Mouse (Mus musculus) bone marrow, adult 2 months (tissue): ENCODE measurements at regions not wholly inside any gene's neighbourhood (a gene's known extent, or its start where the extent isn't known, plus 50 kb on each side); places are given as distances from the start of the nearest gene placed in this dataset.

Experiments used
- H3K27ac ChIP-seq: fragments of 200-500 bp; 2 replicates; pipeline ENCODE4 v1.5.1; 2012; ENCODE audit warnings: low read depth, mild to moderate bottlenecking, control low read depth, inconsistent platforms, low read length; ENCODE audit not compliant: control insufficient read depth, poor library complexity, insufficient read depth
- H3K4me1 ChIP-seq: fragments of 200-500 bp; 2 replicates; pipeline ENCODE4 v1.6.1; 2011; ENCODE audit warnings: low read length; ENCODE audit not compliant: control insufficient read depth, insufficient read depth
- H3K4me3 ChIP-seq: fragments of 200-500 bp; replicated peaks from 2 replicates; pipeline ENCODE3; 2011; ENCODE audit warnings: mild to moderate bottlenecking, low read depth, low read length, control low read depth; ENCODE audit not compliant: control insufficient read depth
- CTCF ChIP-seq: fragments of 200-500 bp; IDR thresholded peaks from 2 replicates; pipeline ENCODE4 v1.5.1; 2011; ENCODE audit warnings: low read length, control low read depth; ENCODE audit not compliant: control insufficient read depth, insufficient read depth
- POLR2A ChIP-seq: fragments of 200-500 bp; IDR thresholded peaks from 2 replicates; pipeline ENCODE4 v1.6.1; 2011; ENCODE audit warnings: low read depth, mild to moderate bottlenecking, control low read depth, low read length, borderline replicate concordance; ENCODE audit not compliant: control insufficient read depth
- WGBS: fragments of 180-500 bp; shearing (Covaris S2); methylation state at CpG from one replicate; pipeline ENCODE4 v1.1.7; 2018; 5-methylcytosine and 5-hydroxymethylcytosine counted together

DNA sequence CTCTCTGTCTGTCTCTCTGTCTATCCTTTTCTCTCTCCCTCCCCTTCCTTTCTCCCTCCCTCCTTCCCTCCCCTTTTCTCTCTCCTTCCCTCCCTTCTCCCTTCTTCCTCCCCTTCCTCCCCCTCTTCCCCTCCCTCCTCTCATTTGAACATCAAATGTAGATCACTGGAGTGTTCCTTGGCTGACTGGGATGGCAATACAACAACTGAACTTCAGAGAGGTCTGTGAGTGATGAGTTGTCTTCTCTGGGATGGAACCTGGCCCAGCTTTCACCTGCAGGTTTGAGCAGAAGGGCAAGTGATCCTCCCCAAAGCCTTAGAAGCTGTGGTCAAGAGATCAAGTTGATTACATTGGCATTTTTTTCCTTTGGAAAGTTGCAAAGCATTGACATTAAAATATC lies 169.4 kb upstream of the Tut7 start:
- Histone ChIP-seq H3K4me3 (no peak overlapping the region), H3K27ac (no peak overlapping the region), H3K4me1 (no peaks in the 10 kb centered on the region)
- TF ChIP-seq CTCF (no peak), POLR2A (no peak)

DNA sequence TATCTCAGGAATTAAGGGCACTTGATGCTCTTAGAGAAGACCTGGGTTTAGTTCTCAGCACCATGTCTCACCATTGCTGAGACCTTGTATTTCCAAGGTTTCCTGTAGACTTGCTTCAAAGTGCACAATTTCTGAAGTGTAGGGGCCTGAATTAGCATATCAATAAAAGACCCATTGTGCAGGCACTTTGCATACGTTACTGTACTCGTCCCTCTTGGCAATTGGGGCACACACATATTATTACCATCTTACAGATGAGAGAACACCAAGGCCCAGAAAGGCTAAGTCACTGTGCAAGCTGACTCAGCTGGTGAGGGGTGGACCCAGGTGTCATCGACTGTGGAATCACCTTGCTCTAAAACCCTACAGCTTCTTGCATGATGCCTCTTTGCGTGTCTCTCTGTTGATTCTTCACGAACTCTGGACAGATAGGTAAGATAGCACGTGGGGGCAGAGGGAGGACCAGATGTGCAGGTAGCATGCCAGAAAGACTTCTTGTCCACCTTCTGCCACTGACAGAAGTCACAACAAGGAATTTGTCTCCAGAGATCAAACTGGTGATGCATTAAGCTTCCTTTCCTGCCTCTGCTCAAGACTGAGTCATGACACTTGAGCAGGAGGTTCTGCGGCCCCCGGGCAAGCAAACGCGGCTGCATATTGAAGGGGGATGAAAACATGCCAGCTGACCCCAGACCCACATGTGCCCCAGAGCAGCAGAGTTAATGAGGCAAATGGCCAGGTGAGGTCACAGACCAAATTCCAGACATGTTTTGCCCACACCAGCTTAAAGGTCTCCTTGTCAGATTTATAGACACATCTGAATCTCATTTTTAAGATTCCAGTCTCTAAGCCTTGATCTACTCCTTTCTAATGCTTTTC lies 167.7 kb upstream of the Tut7 start:
- Histone ChIP-seq H3K4me1 (no peaks in the 10 kb centered on the region), H3K27ac (no peak overlapping the region), H3K4me3 (no peak overlapping the region)
- no peak for TF ChIP-seq CTCF
- TF ChIP-seq POLR2A = no peak
- 74% methylated on average over 10 of the region's 10 CpGs for WGBS

DNA sequence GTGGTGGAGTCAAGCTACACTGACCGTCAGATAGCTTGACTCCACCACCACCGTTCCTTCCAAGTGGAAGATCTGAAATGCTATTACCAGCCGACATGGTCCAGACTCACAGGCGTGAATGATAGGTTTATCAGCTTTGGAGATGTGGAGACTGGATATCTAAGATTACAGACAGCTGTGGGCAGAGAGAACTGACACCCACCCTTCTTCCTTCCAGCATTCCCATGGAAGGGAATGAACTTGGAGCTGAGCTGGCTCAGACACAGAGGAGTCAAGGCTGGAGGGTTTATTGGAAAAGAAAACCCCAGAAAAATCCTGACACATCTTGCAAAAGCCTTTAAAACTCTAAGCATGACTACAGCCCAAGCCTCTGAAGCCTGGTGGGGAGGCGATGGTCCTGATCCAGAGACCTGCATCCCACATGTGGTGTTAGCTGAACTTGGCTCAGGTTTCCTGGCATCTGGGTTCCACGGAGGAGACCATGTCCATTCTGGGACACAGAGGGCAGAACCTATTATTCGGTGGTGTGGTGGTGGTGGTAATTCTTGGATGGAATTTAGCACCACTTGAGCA lies 165.5 kb upstream of the Tut7 start:
- TF ChIP-seq POLR2A (no peak), CTCF (no peak)
- 78% methylated on average over 7 of the region's 7 CpGs for whole genome bisulfite sequencing

DNA sequence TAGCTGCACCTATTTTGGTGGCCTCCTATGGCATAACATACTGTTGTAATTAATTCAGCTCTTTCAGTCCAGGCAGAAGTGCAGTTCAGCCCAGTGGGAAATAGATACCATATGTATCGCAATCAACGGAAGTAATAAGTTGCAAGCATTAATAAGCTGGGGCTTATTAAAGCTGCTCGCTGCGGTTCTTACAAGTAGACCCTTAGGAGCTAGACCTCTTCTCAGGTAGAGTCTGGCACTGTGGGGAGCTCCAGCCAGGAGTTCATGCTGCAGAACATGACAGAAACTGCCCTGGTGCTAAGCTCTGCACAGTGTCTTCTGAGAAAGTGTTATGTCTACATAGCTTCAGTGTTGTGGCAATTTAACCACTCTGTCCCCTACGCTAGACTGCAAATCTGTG lies 153.5 kb upstream of the Tut7 start:
- H3K4me1 ChIP-seq = no peaks in the 10 kb centered on the region
- H3K27ac ChIP-seq = no peak overlapping the region
- no peak overlapping the region for H3K4me3 ChIP-seq
- TF ChIP-seq CTCF (no peak), POLR2A (no peak)
- 90% methylated on average over 5 of the region's 5 CpGs for WGBS

More for the DNA sequence above, 165.5 kb upstream of the Tut7 start:
- Histone ChIP-seq H3K4me1 (no peaks in the 10 kb centered on the region), H3K4me3 (no peak overlapping the region), H3K27ac (no peak overlapping the region)

DNA sequence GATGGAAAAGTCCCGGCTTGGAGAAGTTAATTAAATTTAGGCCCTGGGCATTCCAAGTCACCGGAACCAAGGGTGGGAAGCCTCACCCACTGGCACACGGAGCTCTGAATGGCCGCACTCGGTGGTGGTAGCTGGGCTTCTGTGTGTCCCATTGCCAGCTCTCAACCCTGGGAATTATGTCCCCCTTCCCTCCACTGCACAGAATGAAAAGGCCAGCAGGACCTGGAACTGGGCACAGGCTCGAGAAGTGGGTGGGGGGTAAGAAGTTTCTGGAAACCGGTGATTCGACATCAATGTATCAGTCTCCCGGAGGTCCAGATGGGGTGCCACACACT lies 149.1 kb upstream of the Tut7 start:
- 68% methylated on average over 9 of the region's 9 CpGs for WGBS
- TF ChIP-seq POLR2A = no peak
- TF ChIP-seq CTCF = no peak
- H3K4me3 ChIP-seq = no peak overlapping the region
- H3K27ac ChIP-seq = no peak overlapping the region
- no peaks in the 10 kb centered on the region for H3K4me1 ChIP-seq

DNA sequence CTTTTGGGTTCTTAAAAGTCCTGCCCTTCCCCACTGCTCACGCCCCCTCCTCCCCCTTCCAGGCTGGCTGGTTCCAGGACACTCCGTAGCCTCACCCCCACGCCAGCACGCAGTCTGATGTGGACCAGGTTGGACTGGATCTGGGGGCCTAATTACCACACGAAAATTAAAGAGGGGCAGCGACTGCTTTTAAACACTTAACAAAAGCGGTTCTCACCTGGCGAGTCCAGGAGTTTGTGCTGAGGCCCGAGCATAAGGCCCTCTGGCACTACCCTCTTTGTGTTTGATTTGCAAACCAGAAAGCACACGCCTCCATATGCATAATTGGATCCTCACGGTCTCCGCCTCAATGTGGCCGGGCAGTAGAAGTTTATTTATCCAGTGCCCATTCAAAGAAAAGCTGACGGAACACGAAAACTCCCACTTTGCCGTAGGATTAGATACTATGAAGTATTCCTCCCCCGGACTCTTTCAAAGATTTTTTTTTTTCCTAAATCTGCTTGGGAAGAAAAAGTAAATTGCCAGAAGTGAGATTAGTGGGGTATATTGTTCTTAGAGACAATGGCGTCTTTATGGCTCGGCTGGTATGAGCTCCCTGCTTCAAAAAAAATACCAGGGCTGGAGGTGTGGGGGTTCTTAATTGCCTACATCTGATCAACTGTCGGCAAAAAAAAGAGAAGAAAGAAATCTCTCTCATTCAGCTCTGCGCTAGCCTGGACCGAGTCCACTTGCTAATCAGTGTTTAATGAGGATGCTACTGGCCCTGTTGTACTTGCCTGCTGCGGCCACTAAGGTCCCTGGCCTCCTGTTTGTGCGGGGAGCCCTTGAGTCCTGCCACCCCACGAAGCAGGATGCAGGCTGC lies 148.5 kb upstream of the Tut7 start:
- no peaks in the 10 kb centered on the region for H3K4me1 ChIP-seq
- TF ChIP-seq CTCF = no peak
- TF ChIP-seq POLR2A = no peak
- 16% methylated on average over 25 of the region's 25 CpGs for WGBS
- no peak overlapping the region for H3K27ac ChIP-seq
- no peak overlapping the region for H3K4me3 ChIP-seq

DNA sequence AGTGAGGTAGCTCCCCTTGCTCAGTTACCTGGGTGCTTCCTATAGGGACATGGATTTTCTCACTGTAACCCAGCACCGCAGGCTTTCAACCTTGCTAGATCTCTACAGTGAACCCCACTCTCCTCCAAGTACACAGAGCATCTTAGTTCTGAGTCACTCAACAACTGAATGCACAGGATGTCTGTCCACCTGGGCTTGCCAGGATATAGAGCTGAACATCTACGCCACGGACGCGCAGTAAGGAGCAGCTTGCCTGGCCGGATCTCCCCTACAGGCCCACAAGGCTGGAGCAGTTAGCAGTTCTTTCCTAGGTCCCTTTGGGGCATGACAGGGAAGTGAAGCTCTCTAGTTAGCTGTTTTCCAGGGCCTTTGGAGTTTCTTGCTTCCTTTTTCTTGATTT lies 147.5 kb upstream of the Tut7 start:
- TF ChIP-seq CTCF (no peak), POLR2A (no peak)
- 72% methylated on average over 6 of the region's 6 CpGs for WGBS
- no peaks in the 10 kb centered on the region for H3K4me1 ChIP-seq
- H3K27ac ChIP-seq = no peak overlapping the region
- no peak overlapping the region for H3K4me3 ChIP-seq

DNA sequence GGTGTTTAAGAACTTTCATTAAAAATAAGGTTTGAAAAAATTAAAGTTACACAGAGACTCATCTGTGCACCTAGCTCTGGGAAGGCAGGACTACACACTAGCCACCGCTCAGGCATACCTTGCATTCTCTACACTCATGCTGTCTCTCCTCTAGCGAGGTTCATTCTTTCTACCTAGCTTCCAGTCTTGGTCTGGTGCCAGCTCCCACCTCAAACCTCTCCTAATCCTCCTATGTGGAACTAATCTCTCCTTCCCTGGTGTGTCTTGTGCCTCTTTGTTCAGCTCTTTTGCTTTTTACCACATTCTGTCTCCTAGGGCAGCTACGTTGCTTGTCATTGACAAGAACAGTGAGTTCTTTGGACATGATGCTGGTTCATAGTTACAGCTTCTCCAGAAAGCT lies 146.5 kb upstream of the Tut7 start:
- H3K4me3 ChIP-seq = no peak overlapping the region
- TF ChIP-seq POLR2A = no peak
- TF ChIP-seq CTCF = no peak
- WGBS = 69% methylated on average over 3 of the region's 3 CpGs
- H3K4me1 ChIP-seq = no peaks in the 10 kb centered on the region
- no peak overlapping the region for H3K27ac ChIP-seq
